Mouse (Mus musculus): ENCODE data around the gene Nek6. TPM values are rescaled to one million over a fixed set of nuclear protein-coding genes. Genes with fewer than 3 reads are reported as not detected.

Nek6 gene
- polyA plus RNA-seq, 1 experiment from 2014 or later = 75.3 TPM

DNA sequence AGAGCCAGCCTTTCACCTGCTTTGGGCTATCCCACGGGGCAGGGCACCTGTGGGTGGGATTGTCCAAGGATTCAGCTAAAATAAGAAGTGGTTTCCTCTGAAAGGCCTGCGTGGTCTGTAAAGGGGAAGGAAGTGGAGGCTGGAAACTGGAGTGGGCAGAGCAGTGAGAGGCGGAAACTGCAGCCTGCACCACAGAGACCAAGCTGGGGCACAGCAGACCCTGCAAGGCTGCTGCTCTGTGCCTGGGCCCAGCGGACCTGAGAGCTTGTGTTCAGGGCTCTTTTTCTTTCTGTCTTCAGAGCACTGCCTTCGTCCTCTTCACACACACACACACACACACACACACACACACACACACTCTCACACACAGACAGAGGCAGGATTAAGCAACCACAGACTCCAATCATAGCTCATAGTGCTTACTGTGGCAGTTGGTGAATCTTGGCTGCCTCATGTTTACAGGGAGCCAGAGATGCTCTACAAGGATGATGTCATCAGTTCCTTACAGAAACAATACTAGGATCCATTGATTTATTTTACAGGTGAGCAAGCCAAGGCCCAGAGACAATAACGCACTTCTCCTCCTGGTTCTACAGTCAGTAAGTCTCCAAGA is 30.2 kb upstream of the Nek6 start:
- H3K36me3 ChIP-seq (ENCODE audit: insufficient read depth, low read length) = no peaks in the 10 kb centered on the region
- no peaks in the 10 kb centered on the region for H3K27me3 ChIP-seq (ENCODE audit: insufficient read depth, low read length)
- WGBS = 76% methylated on average over 6 of the region's 6 CpGs
- H3K9me3 ChIP-seq (ENCODE audit: low read length) = peaks cover 4% of the 10 kb centered on the region; the same call in 1 of the 2 replicates
- peaks cover 9% of the 10 kb centered on the region; the same call in 1 of the 2 replicates for H3K4me1 ChIP-seq (ENCODE audit: insufficient read depth, low read length)
- no peak overlapping the region for H3K27ac ChIP-seq (ENCODE audit: low read length)
- no peak overlapping the region for H3K9ac ChIP-seq (replicated peaks; ENCODE audit: low read length)
- H3K4me2 ChIP-seq (replicated peaks; ENCODE audit: low read depth, low read length) = no peak overlapping the region
- ATAC-seq (ENCODE audit: low FRiP score, low TSS enrichment) = no peak
- no peak overlapping the region for H3K4me3 ChIP-seq (ENCODE audit: low read length)

GRCm38 (mm10) chr2:38482122-38482521 is 29.3 kb upstream of the Nek6 start:
- Histone ChIP-seq H3K9me3 (ENCODE audit: low read length) (peaks cover 4% of the 10 kb centered on the region; the same call in 1 of the 2 replicates), H3K36me3 (ENCODE audit: insufficient read depth, low read length) (no peaks in the 10 kb centered on the region), H3K4me1 (ENCODE audit: insufficient read depth, low read length) (peaks cover 11% of the 10 kb centered on the region; the same call in 1 of the 2 replicates), H3K4me3 (ENCODE audit: low read length) (no peak overlapping the region), H3K27me3 (ENCODE audit: insufficient read depth, low read length) (no peaks in the 10 kb centered on the region), H3K9ac (replicated peaks; ENCODE audit: low read length) (no peak overlapping the region), H3K4me2 (replicated peaks; ENCODE audit: low read depth, low read length) (no peak overlapping the region), H3K27ac (ENCODE audit: low read length) (no peak overlapping the region)
- no peak for ATAC-seq (ENCODE audit: low FRiP score, low TSS enrichment)
- 89% methylated on average over 3 of the region's 3 CpGs for WGBS

GRCm38 (mm10) chr2:38483058-38483704 is 28.3 kb upstream of the Nek6 start:
- H3K4me1 ChIP-seq (ENCODE audit: insufficient read depth, low read length) = peaks cover 11% of the 10 kb centered on the region; the same call in 1 of the 2 replicates
- no peaks in the 10 kb centered on the region for H3K36me3 ChIP-seq (ENCODE audit: insufficient read depth, low read length)
- no peak overlapping the region for H3K4me2 ChIP-seq (replicated peaks; ENCODE audit: low read depth, low read length)
- no peak overlapping the region for H3K9ac ChIP-seq (replicated peaks; ENCODE audit: low read length)
- 86% methylated on average over 7 of the region's 7 CpGs for WGBS
- H3K9me3 ChIP-seq (ENCODE audit: low read length) = peaks cover 4% of the 10 kb centered on the region; the same call in 1 of the 2 replicates
- no peak for ATAC-seq (ENCODE audit: low FRiP score, low TSS enrichment)
- H3K4me3 ChIP-seq (ENCODE audit: low read length) = no peak overlapping the region
- H3K27ac ChIP-seq (ENCODE audit: low read length) = no peak overlapping the region
- no peaks in the 10 kb centered on the region for H3K27me3 ChIP-seq (ENCODE audit: insufficient read depth, low read length)

DNA sequence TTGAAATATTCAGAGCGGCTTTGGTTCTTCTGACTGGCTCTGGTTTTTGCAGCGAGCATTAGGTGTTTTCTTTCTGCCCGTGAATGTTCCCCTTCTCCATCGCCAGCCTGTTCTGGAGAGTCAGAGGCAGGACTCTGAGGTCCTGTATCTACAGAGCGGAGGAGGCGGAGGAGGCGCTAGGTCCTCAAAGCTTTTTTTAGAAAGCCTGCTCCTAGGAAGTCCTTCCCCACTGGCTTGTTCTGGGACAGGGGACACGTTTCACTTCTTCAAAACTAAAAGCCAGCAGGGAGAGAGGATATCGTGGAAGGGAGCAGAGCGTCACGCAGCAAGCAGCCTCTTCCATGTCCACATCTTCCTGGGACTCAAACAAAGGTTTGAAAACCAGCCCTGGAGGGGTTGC is 26.9 kb upstream of the Nek6 start:
- Histone ChIP-seq H3K27me3 (ENCODE audit: insufficient read depth, low read length) (no peaks in the 10 kb centered on the region), H3K9me3 (ENCODE audit: low read length) (peaks cover 4% of the 10 kb centered on the region; the same call in 1 of the 2 replicates), H3K27ac (ENCODE audit: low read length) (no peak overlapping the region), H3K4me1 (ENCODE audit: insufficient read depth, low read length) (peaks cover 11% of the 10 kb centered on the region; the same call in 1 of the 2 replicates), H3K9ac (replicated peaks; ENCODE audit: low read length) (no peak overlapping the region), H3K4me2 (replicated peaks; ENCODE audit: low read depth, low read length) (no peak overlapping the region), H3K4me3 (ENCODE audit: low read length) (no peak overlapping the region), H3K36me3 (ENCODE audit: insufficient read depth, low read length) (no peaks in the 10 kb centered on the region)
- no peak for ATAC-seq (ENCODE audit: low FRiP score, low TSS enrichment)
- 72% methylated on average over 11 of the region's 11 CpGs for WGBS

DNA sequence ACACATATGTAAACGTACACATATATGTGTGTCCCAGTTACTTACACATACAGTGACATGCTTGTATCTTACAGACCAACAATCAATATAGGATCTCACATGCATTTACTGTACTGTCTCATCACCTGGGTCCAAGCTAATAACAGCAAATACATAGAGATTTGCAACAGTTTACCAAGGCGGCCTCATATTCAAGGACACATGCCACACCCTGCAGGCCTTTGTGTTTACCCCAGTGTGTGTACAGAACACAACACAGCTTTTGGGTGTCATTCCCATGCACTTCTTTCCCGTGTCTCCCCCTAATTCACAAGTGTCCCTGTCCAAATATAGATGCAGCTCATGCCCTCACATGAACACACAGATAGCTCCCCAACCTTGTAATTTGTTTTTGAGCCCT is 26.0 kb upstream of the Nek6 start:
- Histone ChIP-seq H3K27me3 (ENCODE audit: insufficient read depth, low read length) (no peaks in the 10 kb centered on the region), H3K9me3 (ENCODE audit: low read length) (peaks cover 4% of the 10 kb centered on the region; the same call in 1 of the 2 replicates), H3K9ac (replicated peaks; ENCODE audit: low read length) (no peak overlapping the region), H3K27ac (ENCODE audit: low read length) (peak overlapping the region; percentile 31; the same call in 1 of the 2 replicates), H3K4me3 (ENCODE audit: low read length) (no peak overlapping the region), H3K36me3 (ENCODE audit: insufficient read depth, low read length) (no peaks in the 10 kb centered on the region), H3K4me1 (ENCODE audit: insufficient read depth, low read length) (peaks cover 11% of the 10 kb centered on the region; the same call in 1 of the 2 replicates), H3K4me2 (replicated peaks; ENCODE audit: low read depth, low read length) (no peak overlapping the region)
- WGBS = 84% methylated on average over 3 of the region's 3 CpGs
- no peak for ATAC-seq (ENCODE audit: low FRiP score, low TSS enrichment)

GRCm38 (mm10) chr2:38485957-38486931 is 25.2 kb upstream of the Nek6 start:
- Histone ChIP-seq H3K9ac (replicated peaks; ENCODE audit: low read length) (no peak overlapping the region), H3K4me2 (replicated peaks; ENCODE audit: low read depth, low read length) (no peak overlapping the region), H3K9me3 (ENCODE audit: low read length) (peaks cover 4% of the 10 kb centered on the region; the same call in 1 of the 2 replicates), H3K4me1 (ENCODE audit: insufficient read depth, low read length) (peaks cover 11% of the 10 kb centered on the region; the same call in 1 of the 2 replicates), H3K27me3 (ENCODE audit: insufficient read depth, low read length) (no peaks in the 10 kb centered on the region), H3K36me3 (ENCODE audit: insufficient read depth, low read length) (no peaks in the 10 kb centered on the region), H3K4me3 (ENCODE audit: low read length) (no peak overlapping the region), H3K27ac (ENCODE audit: low read length) (peak overlapping the region; percentile 31)
- 69% methylated on average over 6 of the region's 6 CpGs for WGBS
- ATAC-seq (ENCODE audit: low FRiP score, low TSS enrichment) = peak; percentile 76

- Histone ChIP-seq H3K36me3 (ENCODE audit: insufficient read depth, low read length) (no peaks in the 10 kb centered on the region), H3K27ac (ENCODE audit: low read length) (no peak overlapping the region), H3K9ac (replicated peaks; ENCODE audit: low read length) (no peak overlapping the region), H3K4me2 (replicated peaks; ENCODE audit: low read depth, low read length) (no peak overlapping the region), H3K9me3 (ENCODE audit: low read length) (no peaks in the 10 kb centered on the region), H3K27me3 (ENCODE audit: insufficient read depth, low read length) (no peaks in the 10 kb centered on the region), H3K4me1 (ENCODE audit: insufficient read depth, low read length) (no peaks in the 10 kb centered on the region), H3K4me3 (ENCODE audit: low read length) (no peak overlapping the region)
- no peak for ATAC-seq (ENCODE audit: low FRiP score, low TSS enrichment)
Observed at GRCm38 (mm10) chr2:38497594-38497993, 13.8 kb upstream of the Nek6 start.

- 21% methylated on average over 1 of the region's 1 CpGs for WGBS
- no peaks in the 10 kb centered on the region for H3K4me1 ChIP-seq (ENCODE audit: insufficient read depth, low read length)
- no peak for ATAC-seq (ENCODE audit: low FRiP score, low TSS enrichment)
- H3K4me3 ChIP-seq (ENCODE audit: low read length) = no peak overlapping the region
- no peaks in the 10 kb centered on the region for H3K27me3 ChIP-seq (ENCODE audit: insufficient read depth, low read length)
- H3K9me3 ChIP-seq (ENCODE audit: low read length) = no peaks in the 10 kb centered on the region
- no peak overlapping the region for H3K9ac ChIP-seq (replicated peaks; ENCODE audit: low read length)
- no peaks in the 10 kb centered on the region for H3K36me3 ChIP-seq (ENCODE audit: insufficient read depth, low read length)
- H3K27ac ChIP-seq (ENCODE audit: low read length) = no peak overlapping the region
- H3K4me2 ChIP-seq (replicated peaks; ENCODE audit: low read depth, low read length) = no peak overlapping the region
Observed at GRCm38 (mm10) chr2:38501606-38502005, 9.8 kb upstream of the Nek6 start.

GRCm38 (mm10) chr2:38502123-38502522 is 9.3 kb upstream of the Nek6 start:
- Histone ChIP-seq H3K27me3 (ENCODE audit: insufficient read depth, low read length) (no peaks in the 10 kb centered on the region), H3K27ac (ENCODE audit: low read length) (no peak overlapping the region), H3K9ac (replicated peaks; ENCODE audit: low read length) (no peak overlapping the region), H3K4me3 (ENCODE audit: low read length) (no peak overlapping the region), H3K36me3 (ENCODE audit: insufficient read depth, low read length) (no peaks in the 10 kb centered on the region), H3K9me3 (ENCODE audit: low read length) (no peaks in the 10 kb centered on the region), H3K4me2 (replicated peaks; ENCODE audit: low read depth, low read length) (no peak overlapping the region), H3K4me1 (ENCODE audit: insufficient read depth, low read length) (no peaks in the 10 kb centered on the region)
- no peak for ATAC-seq (ENCODE audit: low FRiP score, low TSS enrichment)
- WGBS = 65% methylated on average over 6 of the region's 6 CpGs
